Mouse (Mus musculus) midbrain, embryonic 10.5 days (tissue): Measurements from ENCODE around the gene Dmkn. TPM values are rescaled to one million over a fixed set of nuclear protein-coding genes. Genes with fewer than 3 reads are reported as not detected.
"Not testable (repeated sequence)": the region's sequence is repeated elsewhere in the genome, so short reads cannot be mapped to it uniquely, and the experiment has no call there.

Experiments
- DNase-seq: peaks from one replicate; pipeline ENCODE4 v3.0.0-alpha.2; 2017; ENCODE audit warnings: low spot score
- H3K27ac ChIP-seq: fragments of 300-500 bp; sonication (generic); replicated peaks from 2 replicates; pipeline ENCODE4 v1.5.1; 2016; ENCODE audit warnings: mild to moderate bottlenecking
- H3K27me3 ChIP-seq: fragments of 300-500 bp; sonication (generic); 2 replicates; pipeline ENCODE4 v1.6.1; 2016; ENCODE audit warnings: low read depth, mild to moderate bottlenecking; ENCODE audit not compliant: poor library complexity, severe bottlenecking
- H3K36me3 ChIP-seq: fragments of 300-500 bp; sonication (generic); 2 replicates; pipeline ENCODE4 v1.6.1; 2016; ENCODE audit warnings: mild to moderate bottlenecking, moderate library complexity
- H3K4me1 ChIP-seq: fragments of 300-500 bp; sonication (generic); 2 replicates; pipeline ENCODE4 v1.6.1; 2016
- H3K4me3 ChIP-seq: fragments of 300-500 bp; sonication (generic); 2 replicates; pipeline ENCODE4 v1.5.1; 2016; ENCODE audit warnings: mild to moderate bottlenecking, moderate library complexity
- H3K9me3 ChIP-seq: fragments of 300-500 bp; sonication (generic); replicated peaks from 2 replicates; pipeline ENCODE4 v1.6.1; 2016; ENCODE audit warnings: mild to moderate bottlenecking
- WGBS: fragments of 180-500 bp; shearing (Covaris S2); methylation state at CpG from one replicate; pipeline ENCODE4 v1.1.7; 2016; 5-methylcytosine and 5-hydroxymethylcytosine counted together
- polyA plus RNA-seq: library from polyadenylated mRNA; unstranded; fragments of >200 nt; fragmentation: Nextera tagmentation; extraction: Ambion mirVana; gene quantifications from 2 replicates; pipeline ENCODE4 v1.2.1, GENCODE M21; 2016

Gene Dmkn
- not detected in 2 replicates for polyA plus RNA-seq

- no peak within 1 kb of the TSS for H3K27ac ChIP-seq
- WGBS, result 45% methylated on average over 5 of the region's 5 CpGs
- no peak within 1 kb of the TSS for H3K4me3 ChIP-seq
- no peak for DNase-seq
- H3K9me3 ChIP-seq, result no peaks in the 10 kb centered on the region
- H3K4me1 ChIP-seq, result peaks cover 10% of the 10 kb centered on the region
- H3K27me3 ChIP-seq, result 0 out of 2 replicates have a peak, but pooled peaks cover 6% of the 10 kb centered on the region
- no peaks in the 10 kb centered on the region for H3K36me3 ChIP-seq
Measured at GRCm38 (mm10) chr7:30763456-30763855, at the start of gene Dmkn. Gene Dmkn, plus strand, starts transcription at chr7:30763756.

DNA sequence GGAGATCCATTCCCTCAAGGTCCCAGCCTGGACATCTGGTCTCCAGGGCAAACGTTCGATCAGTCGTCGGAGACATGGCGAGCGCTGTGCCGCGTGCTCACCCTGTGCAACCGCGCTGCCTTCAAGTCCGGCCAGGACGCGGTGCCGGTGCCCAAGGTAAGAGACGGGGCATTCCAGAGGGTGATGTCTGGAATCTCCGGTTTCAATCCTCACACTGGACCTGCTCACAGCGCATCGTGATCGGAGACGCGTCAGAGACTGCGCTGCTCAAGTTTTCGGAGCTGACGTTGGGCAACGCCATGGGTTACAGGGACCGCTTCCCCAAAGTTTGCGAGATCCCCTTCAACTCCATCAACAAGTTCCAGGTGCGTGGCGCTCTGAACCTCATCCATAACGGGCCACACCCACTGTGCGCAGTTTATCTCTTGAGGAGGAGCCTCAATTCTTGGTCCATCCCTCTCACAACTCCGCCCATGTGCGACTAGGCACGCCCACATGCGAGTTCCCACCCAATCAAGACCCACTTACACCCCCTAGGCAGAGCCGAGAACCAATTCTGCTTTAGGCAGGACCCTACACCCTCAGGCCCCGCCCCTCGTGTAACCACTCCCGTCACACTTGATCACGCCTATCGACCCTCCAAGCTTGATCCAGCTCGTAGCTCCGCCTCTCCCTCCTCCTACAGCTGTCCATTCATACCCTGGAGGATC, 46.4 kb upstream of the Dmkn start:
- Histone ChIP-seq H3K4me1 (peaks cover 20% of the 10 kb centered on the region), H3K9me3 (no peaks in the 10 kb centered on the region), H3K4me3 (peak overlapping the region; percentile 54), H3K27me3 (peaks cover 46% of the 10 kb centered on the region), H3K36me3 (no peaks in the 10 kb centered on the region), H3K27ac (0 out of 2 replicates have a peak overlapping the region, but pooled peaks have one; percentile 60)
- 3% methylated on average over 43 of the region's 43 CpGs for WGBS
- peak; percentile 91 for DNase-seq

DNA sequence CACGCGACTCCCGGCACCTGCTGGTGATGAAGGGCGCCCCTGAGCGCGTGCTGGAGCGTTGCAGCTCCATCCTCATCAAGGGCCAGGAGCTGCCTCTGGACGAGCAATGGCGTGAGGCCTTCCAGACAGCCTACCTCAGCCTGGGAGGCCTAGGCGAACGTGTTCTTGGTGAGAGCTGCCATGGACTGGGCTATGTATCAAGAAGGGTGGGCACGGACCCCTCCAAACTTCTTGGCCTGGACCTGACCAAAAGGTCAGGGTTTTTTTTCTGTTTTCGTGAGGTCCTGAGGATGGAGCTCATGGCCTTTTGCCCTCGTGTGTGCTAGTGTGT, 45.9 kb upstream of the Dmkn start:
- DNase-seq, result no peak
- peak overlapping the region; percentile 60; the same call in 1 of the 2 replicates for H3K27ac ChIP-seq

GRCm38 (mm10) chr7:30719669-30720068, 43.9 kb upstream of the Dmkn start:
- H3K36me3 ChIP-seq, result no peaks in the 10 kb centered on the region
- H3K4me3 ChIP-seq, result no peak overlapping the region
- no peak overlapping the region for H3K27ac ChIP-seq
- no peaks in the 10 kb centered on the region for H3K9me3 ChIP-seq
- H3K4me1 ChIP-seq, result peaks cover 27% of the 10 kb centered on the region
- WGBS, result 93% methylated on average over 5 of the region's 5 CpGs
- peaks cover 46% of the 10 kb centered on the region for H3K27me3 ChIP-seq
- no peak for DNase-seq

More for the DNA sequence above, 45.9 kb upstream of the Dmkn start:
- Histone ChIP-seq H3K9me3 (no peaks in the 10 kb centered on the region), H3K27me3 (peaks cover 46% of the 10 kb centered on the region), H3K36me3 (no peaks in the 10 kb centered on the region), H3K4me1 (peaks cover 20% of the 10 kb centered on the region), H3K4me3 (peak overlapping the region; percentile 54)
- 9% methylated on average over 14 of the region's 14 CpGs for WGBS

- H3K27ac ChIP-seq, result no peak overlapping the region
- peaks cover under 1% of the 10 kb centered on the region for H3K36me3 ChIP-seq
- no peak for DNase-seq
- H3K4me3 ChIP-seq, result no peak overlapping the region
- H3K9me3 ChIP-seq, result no peaks in the 10 kb centered on the region
- WGBS, result 84% methylated on average over 7 of the region's 7 CpGs
- H3K27me3 ChIP-seq, result peaks cover 30% of the 10 kb centered on the region
- peaks cover 33% of the 10 kb centered on the region for H3K4me1 ChIP-seq
Measured at GRCm38 (mm10) chr7:30721286-30721685, 42.3 kb upstream of the Dmkn start.

- no peaks in the 10 kb centered on the region for H3K9me3 ChIP-seq
- DNase-seq, result no peak
- 78% methylated on average over 6 of the region's 6 CpGs for WGBS
- peaks cover 17% of the 10 kb centered on the region for H3K36me3 ChIP-seq
- peaks cover 13% of the 10 kb centered on the region; the same call in 1 of the 2 replicates for H3K27me3 ChIP-seq
- no peak overlapping the region for H3K27ac ChIP-seq
- peaks cover 23% of the 10 kb centered on the region for H3K4me1 ChIP-seq
- no peak overlapping the region for H3K4me3 ChIP-seq
Measured at GRCm38 (mm10) chr7:30723274-30723953, 40.1 kb upstream of the Dmkn start.

DNA sequence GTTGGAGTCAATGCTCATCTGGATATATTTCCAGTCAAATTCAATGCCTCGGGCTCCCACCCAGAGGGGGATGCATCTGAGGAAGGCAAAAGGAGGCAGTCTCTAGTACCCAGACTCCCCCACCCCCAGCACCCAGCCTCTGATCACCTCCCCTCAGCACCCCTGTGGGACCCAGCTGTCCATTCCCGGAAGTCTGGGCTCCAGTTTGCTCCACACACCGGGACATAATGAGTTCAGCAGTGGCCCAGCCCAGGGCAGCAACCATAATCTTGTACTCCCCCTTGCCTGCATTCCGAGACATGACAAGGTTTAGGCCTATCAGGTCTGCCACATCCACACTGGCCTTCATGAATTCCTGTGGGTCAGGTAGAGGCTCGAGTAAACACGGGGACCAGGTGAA, 35.3 kb upstream of the Dmkn start:
- DNase-seq, result no peak
- Histone ChIP-seq H3K9me3 (no peaks in the 10 kb centered on the region), H3K36me3 (peaks cover 35% of the 10 kb centered on the region), H3K27ac (no peak overlapping the region), H3K4me3 (peak overlapping the region; percentile 86), H3K27me3 (no peaks in the 10 kb centered on the region), H3K4me1 (peaks cover 36% of the 10 kb centered on the region)
- 86% methylated on average over 6 of the region's 6 CpGs for WGBS

- peak overlapping the region; percentile 91 for H3K27ac ChIP-seq
- no peak for DNase-seq
- H3K27me3 ChIP-seq, result no peaks in the 10 kb centered on the region
- peak overlapping the region; percentile 86 for H3K4me3 ChIP-seq
- WGBS, result 10% methylated on average over 26 of the region's 26 CpGs
- H3K36me3 ChIP-seq, result peaks cover 41% of the 10 kb centered on the region
- H3K9me3 ChIP-seq, result no peaks in the 10 kb centered on the region
- peaks cover 33% of the 10 kb centered on the region for H3K4me1 ChIP-seq
Measured at GRCm38 (mm10) chr7:30728739-30729395, 34.7 kb upstream of the Dmkn start.

GRCm38 (mm10) chr7:30729396-30730063, 34.0 kb upstream of the Dmkn start, which contains the start of gene Tmem147:
Gene Tmem147, minus strand, starts transcription at chr7:30729540.
- DNase-seq, result peak; percentile 94
- no peaks in the 10 kb centered on the region for H3K27me3 ChIP-seq
- WGBS, result under 1% methylated on average over 60 of the region's 60 CpGs
- peak within 1 kb of the TSS; percentile 86 for H3K4me3 ChIP-seq
- no peaks in the 10 kb centered on the region for H3K9me3 ChIP-seq
- peaks cover 30% of the 10 kb centered on the region for H3K4me1 ChIP-seq
- H3K27ac ChIP-seq, result peak within 1 kb of the TSS; percentile 91
- H3K36me3 ChIP-seq, result peaks cover 48% of the 10 kb centered on the region

GRCm38 (mm10) chr7:30730064-30730722, 33.4 kb upstream of the Dmkn start:
- DNase-seq, result not testable (repeated sequence)

DNA sequence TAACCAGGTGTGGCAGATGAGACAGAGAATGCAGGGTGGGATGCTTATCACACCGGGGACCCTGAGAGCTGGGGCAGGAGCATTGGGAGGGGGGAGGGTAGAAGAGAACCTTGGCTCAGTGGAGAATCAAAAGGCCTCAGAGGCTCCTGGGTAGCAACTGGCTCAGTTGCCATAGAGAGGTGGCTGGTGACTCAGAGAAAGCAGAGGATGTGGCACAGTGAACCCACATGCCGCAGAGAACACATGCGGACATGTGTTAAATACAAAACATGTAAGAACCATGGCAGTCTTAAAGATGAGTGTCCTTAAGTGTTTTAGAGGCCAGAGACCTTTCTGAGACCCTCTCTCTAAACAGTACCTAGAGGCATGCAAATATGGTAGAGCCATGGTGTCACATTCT, 27.3 kb upstream of the Dmkn start:
- H3K4me3 ChIP-seq, result no peak overlapping the region
- H3K27me3 ChIP-seq, result no peaks in the 10 kb centered on the region
- H3K9me3 ChIP-seq, result no peaks in the 10 kb centered on the region
- DNase-seq, result no peak
- H3K36me3 ChIP-seq, result peaks cover 79% of the 10 kb centered on the region
- H3K27ac ChIP-seq, result no peak overlapping the region
- no peaks in the 10 kb centered on the region for H3K4me1 ChIP-seq
- WGBS, result 91% methylated on average over 3 of the region's 3 CpGs

More at GRCm38 (mm10) chr7:30730064-30730722, 33.4 kb upstream of the Dmkn start:
- H3K27ac ChIP-seq, result peak overlapping the region; percentile 91
- WGBS, result 44% methylated on average over 9 of the region's 22 CpGs
- H3K9me3 ChIP-seq, H3K27me3 ChIP-seq: not testable (repeated sequence)
- H3K4me3 ChIP-seq, result peak overlapping the region; percentile 86
- peaks cover 24% of the 10 kb centered on the region for H3K4me1 ChIP-seq
- peaks cover 53% of the 10 kb centered on the region for H3K36me3 ChIP-seq

DNA sequence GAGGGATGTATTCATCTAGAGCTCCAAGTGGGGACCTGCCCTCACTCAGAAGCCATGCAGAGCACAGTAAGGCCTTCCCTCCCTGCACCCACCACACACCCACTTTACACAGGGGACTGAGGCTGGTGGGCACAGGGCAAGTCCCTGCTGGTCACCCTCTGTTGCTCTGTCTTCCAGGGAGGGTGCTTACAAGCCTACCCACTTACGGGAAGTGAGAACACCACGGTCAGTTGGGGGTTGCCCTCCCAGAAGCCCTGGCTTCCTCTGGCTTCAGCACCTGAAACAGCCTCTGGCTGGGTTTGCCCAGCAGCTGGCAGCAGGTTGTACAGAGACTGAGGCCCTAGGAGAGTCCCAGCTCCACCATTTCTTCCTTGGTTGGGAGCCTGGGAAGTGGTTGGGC, 21.0 kb upstream of the Dmkn start:
- H3K4me3 ChIP-seq, H3K27me3 ChIP-seq, DNase-seq, H3K27ac ChIP-seq, H3K4me1 ChIP-seq, H3K9me3 ChIP-seq: not testable (repeated sequence)
- H3K36me3 ChIP-seq, result peaks cover 22% of the 10 kb centered on the region
- 85% methylated on average over 2 of the region's 2 CpGs for WGBS
